Mouse (Mus musculus) spleen, adult 2 months (tissue): ENCODE data around the gene Rgl2.

ENCODE experiments used
- CTCF ChIP-seq: fragments of 200-500 bp; IDR thresholded peaks from 2 replicates; pipeline ENCODE4 v1.5.1; 2011; ENCODE audit warnings: mild to moderate bottlenecking, inconsistent platforms; ENCODE audit not compliant: insufficient read depth, insufficient read length, insufficient replicate concordance; ENCODE audit errors: extremely low read depth
- POLR2A ChIP-seq: fragments of 200-500 bp; IDR thresholded peaks from 2 replicates; pipeline ENCODE4 v1.6.1; 2011; ENCODE audit warnings: low read depth, low read length, inconsistent platforms

DNA sequence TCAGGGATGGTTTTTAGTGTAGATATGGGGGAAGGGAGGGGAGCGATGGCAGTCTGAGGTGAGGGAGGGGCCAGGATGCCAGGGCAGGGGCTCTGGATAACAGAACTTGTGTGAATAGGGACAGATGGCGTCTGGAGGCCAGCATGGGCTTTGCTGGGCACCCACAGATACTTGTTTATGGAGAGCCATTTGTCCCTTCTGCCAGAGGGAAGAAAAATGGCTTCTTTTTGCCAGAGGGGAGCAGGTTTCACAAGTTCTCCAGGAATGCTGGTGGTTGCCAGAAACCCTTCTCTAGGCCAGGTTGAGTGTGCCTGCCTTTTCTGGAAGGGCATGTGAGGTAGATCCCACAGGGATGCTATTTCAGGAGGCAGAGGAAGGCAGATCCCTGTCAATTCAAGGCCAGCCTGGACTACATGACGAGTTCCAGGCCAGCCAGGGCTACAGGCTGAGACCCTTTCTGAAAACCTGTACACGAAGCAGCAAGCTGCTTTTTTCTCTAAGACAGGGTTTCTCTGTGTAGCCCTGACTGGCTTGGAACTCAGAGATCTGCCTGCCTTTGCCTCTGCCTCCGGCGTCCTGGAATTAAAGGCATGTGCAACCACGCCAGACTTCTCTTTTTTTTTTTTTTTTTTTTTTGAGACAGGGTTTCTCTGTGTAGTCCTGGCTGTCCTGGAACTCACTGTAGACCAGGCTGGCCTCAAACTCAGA is 28.9 kb upstream of the Rgl2 start:
- TF ChIP-seq CTCF (no peak), POLR2A (no peak)
